Mouse (Mus musculus): Measurements from ENCODE around the gene Nrxn3.

Gene Nrxn3

DNA sequence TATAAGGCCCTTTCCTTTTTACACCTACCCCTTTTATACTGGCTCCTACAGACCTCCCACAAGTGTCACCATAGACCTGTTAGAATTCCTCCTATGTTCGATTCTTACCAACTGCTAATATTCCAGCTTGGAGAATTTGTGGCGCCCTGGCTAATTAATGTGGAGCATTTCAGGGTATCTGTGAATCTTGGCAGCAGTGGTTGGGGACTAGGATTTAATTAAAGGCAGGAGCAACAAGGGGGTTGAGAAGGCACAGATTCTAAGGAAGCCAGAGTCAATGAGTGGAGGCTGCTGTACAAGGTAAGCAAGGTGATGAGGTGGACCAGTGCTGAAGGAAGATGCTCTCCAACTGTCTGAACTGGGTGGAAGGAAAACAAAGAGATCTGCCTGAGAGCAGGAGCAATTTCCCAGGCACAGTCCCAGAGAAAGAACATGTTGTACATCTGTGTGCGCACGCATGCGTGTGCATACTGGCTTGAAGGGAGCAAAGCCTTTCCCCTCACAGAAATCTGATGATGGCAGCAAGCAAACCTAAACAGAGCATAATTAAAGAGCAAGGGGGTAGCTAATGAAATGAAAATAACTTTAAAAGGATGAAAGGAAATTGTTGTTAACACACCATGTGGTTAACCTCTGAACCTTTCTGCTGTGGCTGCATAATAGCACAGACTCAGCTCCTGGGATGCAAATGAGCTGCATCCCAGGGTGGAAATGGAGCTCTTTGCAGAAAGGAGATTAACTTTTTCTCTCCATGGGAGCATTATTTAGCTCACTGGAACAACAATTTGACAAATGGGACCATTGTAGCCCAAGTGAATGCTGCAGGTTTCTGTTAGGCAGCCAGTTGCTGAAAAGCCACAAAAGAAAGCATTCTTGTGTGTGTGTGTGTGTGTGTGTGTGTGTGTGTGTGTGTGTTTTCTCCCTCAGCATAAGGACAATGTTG, 1409.5 kb downstream of the Nrxn3 start:
- no peak for DNase-seq (ENCODE audit: low spot score)

- no peak for DNase-seq (ENCODE audit: low spot score)
Measured at GRCm38 (mm10) chr12:90142011-90142410, 1419.3 kb downstream of the Nrxn3 start.

GRCm38 (mm10) chr12:90144247-90144646, 1421.6 kb downstream of the Nrxn3 start:
- no peak for DNase-seq (ENCODE audit: low spot score)

DNA sequence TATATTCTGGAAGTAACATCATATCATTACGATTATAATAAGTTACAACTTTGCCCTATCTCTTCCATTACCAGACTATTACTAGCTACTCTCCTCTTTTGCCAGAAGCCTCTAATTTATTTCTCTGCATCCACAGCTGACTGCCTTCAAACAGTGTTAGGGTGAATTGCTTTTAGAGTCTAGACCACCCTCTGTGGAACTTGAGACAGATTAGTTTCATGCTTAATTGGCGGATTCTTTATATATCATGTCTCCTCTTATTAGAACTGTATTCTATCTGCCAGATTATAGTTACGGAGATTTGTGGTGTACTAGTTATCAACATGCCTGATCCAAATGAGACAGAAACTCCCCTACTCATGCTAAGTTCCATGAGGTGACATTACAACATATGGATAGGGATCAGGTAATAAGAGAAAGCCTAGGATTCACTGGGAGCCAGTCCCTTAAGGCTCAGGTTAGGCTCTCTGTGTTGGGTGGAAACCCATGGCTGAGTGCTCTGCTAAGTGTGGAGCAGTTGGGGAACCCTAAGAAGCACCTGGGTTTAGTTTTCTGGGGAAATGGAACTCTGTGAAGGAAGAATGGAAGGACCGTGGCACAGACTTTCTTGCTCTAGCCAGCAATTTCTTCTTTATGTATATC, 1435.6 kb downstream of the Nrxn3 start:
- no peak for DNase-seq (ENCODE audit: low spot score)

GRCm38 (mm10) chr12:90159911-90160310, 1437.2 kb downstream of the Nrxn3 start:
- no peak for DNase-seq (ENCODE audit: low spot score)

DNA sequence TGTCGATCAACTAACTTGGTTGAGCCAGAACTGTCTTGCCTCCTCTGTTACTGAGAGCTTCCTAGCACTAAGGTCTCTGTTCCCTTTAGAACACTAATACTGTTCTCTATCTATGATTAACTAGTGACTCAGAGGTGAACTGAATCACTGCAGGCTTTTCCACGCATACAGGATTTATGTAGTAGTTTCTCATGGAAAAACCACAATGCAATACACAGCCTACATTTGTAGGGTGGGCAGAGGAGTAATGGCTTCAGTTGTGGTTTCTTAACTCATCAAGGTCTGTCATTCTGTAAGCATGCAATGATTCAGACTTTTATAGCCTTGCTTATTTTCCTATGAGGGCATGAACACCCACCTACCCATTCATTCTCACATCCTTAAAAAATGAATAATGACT, 1443.4 kb downstream of the Nrxn3 start:
- DNase-seq (ENCODE audit: low spot score), result no peak

DNA sequence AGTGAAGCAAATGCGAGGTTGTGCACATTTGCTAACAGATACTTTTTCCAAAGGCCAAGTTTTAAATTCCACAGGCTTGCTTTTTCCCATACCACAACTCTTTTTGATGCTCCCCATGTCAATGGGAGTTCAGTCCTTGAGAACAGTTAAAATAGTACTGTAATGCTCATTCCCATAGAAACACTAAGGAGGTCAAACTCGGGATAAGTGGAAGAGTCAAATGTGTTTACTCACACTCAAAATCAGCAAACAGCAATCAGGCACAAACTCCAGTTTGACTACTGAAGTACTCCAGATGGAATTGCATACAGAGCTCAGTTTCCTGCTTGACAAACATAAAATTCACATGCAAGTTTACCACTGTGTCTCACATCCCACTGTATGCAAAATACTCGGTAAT, 1458.9 kb downstream of the Nrxn3 start:
- no peak for DNase-seq (ENCODE audit: low spot score)

- DNase-seq (ENCODE audit: low spot score), result no peak
Measured at GRCm38 (mm10) chr12:90183021-90183420, 1460.3 kb downstream of the Nrxn3 start.

- DNase-seq (ENCODE audit: low spot score), result no peak
Measured at GRCm38 (mm10) chr12:90196161-90196560, 1473.5 kb downstream of the Nrxn3 start.

GRCm38 (mm10) chr12:90197994-90198393, 1475.3 kb downstream of the Nrxn3 start:
- no peak for DNase-seq (ENCODE audit: low spot score)

DNA sequence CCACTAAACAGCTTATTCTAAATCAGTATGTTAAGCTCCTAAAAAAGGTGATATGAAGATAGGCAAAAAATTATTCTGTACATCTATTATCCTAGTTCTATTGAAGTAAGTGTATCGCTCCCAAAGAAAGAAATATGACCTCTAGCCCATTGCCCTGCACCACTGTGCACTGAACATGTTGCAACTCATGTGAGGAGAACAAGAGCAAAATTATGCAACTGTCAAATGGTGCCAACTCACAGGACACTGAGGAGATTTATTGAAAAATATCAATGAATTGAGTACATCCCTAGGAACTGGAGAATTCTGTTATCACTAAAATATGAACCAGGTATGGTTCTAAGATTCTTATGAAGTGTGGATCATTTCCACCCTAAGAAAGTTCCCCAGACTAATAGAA, 1479.8 kb downstream of the Nrxn3 start:
- no peak for DNase-seq (ENCODE audit: low spot score)

DNA sequence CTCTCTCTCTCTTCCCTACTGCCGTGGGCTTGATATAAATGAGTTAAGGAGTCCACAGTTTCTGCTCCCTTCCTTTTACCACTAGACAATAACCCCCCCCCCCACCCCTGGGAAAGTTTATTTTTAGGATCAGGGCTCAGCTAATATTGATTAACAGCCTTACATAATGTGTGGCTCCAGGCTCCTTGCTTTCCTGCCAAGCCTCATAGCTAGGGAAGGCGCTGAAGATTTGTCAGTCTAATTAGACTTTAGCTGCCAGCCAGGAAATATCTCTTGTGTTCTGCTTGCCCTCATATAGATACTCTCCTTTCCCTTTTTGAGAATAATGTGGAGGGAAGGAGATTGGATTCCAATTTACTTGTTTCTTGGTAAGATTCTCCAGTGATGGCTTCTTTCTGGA, 1488.7 kb downstream of the Nrxn3 start:
- DNase-seq (ENCODE audit: low spot score), result no peak

GRCm38 (mm10) chr12:90217060-90217459, 1494.4 kb downstream of the Nrxn3 start:
- no peak for DNase-seq (ENCODE audit: low spot score)

DNA sequence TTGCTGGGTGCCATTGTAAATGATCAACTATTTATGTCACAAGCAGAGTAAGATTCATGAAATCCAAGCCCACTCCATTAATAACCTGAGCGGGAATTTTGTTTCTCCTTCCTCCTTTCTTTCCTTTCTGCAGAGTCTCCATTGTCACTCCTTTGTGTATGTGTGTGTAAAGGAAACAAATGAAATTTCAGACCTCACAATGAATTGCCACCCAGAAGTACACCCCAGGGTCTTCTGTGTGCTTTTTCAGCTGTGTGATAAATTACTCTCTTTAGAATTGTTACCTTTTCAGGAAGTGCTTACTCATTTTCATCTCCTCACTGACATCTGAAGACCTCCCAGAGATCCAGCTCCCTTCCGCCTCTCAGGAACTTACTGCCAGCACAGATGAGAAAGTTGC, 1506.4 kb downstream of the Nrxn3 start:
- no peak for DNase-seq (ENCODE audit: low spot score)

GRCm38 (mm10) chr12:90236093-90236492, 1513.4 kb downstream of the Nrxn3 start:
- DNase-seq (ENCODE audit: low spot score), result no peak

- no peak for DNase-seq (ENCODE audit: low spot score)
Measured at GRCm38 (mm10) chr12:90260301-90260700, 1537.6 kb downstream of the Nrxn3 start.

GRCm38 (mm10) chr12:90268111-90268510, 1545.4 kb downstream of the Nrxn3 start:
- DNase-seq (ENCODE audit: low spot score), result no peak

DNA sequence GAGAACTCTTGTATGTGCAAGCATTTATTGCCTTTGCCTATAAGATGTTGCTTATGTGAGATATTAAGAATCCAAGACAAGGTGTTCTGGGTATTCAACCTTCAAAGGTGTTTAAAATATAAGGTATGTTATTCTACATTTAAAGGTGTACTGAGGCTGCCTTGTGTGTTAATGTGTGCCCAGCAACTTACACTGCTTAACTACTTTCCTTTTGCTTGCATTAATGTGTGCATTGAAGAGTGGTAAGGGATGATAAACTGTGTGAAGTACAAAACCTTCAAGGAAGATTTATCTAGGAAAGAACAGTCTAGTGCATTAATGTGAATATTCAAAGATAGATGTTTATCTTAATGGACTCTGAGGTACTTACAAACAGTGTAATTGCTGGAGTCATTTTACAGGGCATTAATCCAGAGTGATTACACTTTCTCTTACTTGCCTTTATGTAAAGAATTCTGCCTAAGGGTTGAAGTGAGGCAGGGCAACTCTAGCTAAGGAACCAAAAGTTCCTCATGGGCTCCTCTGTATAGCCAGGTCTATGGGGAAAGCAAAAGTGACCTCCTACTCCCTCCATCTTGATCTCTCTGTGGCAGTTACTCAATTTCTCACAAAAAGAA, 1548.2 kb downstream of the Nrxn3 start:
- DNase-seq (ENCODE audit: low spot score), result no peak

GRCm38 (mm10) chr12:90274621-90275236, 1552.1 kb downstream of the Nrxn3 start:
- no peak for DNase-seq (ENCODE audit: low spot score)

DNA sequence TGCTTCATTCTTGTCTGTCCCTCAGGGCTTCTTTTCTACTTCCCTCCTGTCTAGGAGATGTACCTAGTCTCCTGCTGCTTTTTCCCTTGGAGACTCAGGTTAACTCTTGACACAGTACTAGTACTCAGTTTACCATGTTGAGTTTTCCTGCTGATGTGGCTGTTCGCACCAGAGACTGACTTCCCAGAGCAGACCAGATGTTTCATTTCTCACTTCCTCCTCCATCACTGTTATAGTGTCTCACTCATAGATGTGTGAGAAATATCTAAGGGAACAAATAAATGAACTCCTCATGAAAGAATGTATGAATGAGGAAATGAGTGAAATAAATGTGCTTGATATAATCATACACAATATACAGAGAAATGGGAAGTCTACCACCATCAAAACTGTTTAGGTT, 1558.6 kb downstream of the Nrxn3 start:
- DNase-seq (ENCODE audit: low spot score), result no peak

- no peak for DNase-seq (ENCODE audit: low spot score)
Measured at GRCm38 (mm10) chr12:90283022-90283421, 1560.3 kb downstream of the Nrxn3 start.

DNA sequence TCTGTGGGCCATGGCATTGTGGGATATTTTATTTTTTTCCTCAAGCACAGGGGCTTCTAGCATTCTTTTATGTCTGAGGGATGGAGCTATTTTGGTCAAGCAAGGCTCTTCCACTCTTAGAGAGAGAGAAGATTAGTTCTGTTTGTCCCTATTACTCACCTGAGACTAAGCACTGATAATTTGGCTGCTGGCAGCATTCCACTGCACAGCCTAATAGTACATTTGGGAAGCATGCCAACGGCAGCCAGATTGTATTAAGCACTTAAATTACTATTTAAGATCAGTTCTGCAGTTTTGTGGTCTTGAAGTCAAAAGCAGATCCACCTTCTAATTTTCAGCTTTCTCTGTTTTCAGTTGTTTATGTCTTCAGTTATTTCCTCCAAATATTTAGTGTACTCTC, 1580.0 kb downstream of the Nrxn3 start:
- no peak for DNase-seq (ENCODE audit: low spot score)

GRCm38 (mm10) chr12:90331806-90332205, 1609.1 kb downstream of the Nrxn3 start:
- no peak for DNase-seq (ENCODE audit: low spot score)
